Mouse (Mus musculus) v-Abl transformed pro-B cells (cell line): ENCODE data around the gene Atg7.

ENCODE experiments used
- in situ Hi-C, 2 experiments: fragments of 400-800 bp; cut with MboI; formaldehyde crosslinking; loops; one replicate each; pipeline ENCODE4 v1.15.1; 2025; ENCODE audit not compliant: unreplicated experiment in 2 of 2

Atg7 gene

GRCm38 (mm10) chr6:114682092-114682711, 39.3 kb downstream of the Atg7 start:
- in situ Hi-C loops: loop anchor here in 1 of 2 experiments (10.0 to 25.0 kb wide), 2 partner anchors 597 to 920 kb away; no protein-coding TSS in a partner anchor

DNA sequence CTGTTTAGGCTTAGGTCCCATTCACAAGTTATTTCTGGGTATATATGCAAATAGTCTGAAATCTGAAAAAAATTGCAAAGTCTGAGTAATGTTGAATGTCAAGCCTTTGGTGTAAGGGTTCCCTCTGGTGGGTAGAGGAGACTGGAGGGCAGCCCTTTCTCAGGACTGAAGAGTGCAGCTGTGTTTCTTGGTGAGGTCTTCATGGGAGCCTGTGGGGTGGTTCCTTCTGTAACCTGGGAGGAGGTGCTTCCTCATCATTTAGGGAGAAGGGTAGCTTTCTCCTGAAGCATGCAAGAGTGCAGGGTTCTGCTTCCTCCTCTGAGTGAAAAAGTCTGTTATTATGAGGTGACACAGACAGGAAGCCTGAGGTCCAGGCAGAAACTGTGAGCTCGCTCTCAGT, 40.8 kb downstream of the Atg7 start:
- in situ Hi-C loops: loop anchor here in 1 of 2 experiments (10.0 to 25.0 kb wide), 2 partner anchors 599 to 921 kb away; no protein-coding TSS in a partner anchor

DNA sequence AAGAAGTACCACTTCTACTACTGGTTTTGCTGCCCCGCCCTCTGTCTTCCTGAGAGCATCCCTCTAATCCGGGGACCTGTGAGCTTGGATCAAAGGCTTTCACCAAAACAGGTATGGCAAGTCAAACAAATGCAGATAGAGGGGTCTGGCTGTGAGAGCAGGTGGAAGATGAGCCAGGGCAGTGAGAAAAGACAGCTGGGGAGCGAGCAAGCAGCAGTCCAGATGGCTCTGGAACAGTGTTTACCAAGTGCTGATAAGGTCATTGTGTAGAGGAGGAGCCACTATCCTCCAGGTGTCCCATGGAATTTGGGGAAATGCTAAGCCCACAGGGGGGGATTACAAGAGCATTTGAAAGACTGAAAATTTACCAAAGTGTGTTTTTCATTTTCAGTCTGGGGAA, 41.5 kb downstream of the Atg7 start:
- in situ Hi-C loops: loop anchor here in 1 of 2 experiments (10.0 to 25.0 kb wide), 2 partner anchors 600 to 922 kb away; no protein-coding TSS in a partner anchor

- in situ Hi-C loops: loop anchor here in 1 of 2 experiments (5.0 to 25.0 kb wide), 3 partner anchors 223 to 923 kb away; no protein-coding TSS in a partner anchor
Measured at GRCm38 (mm10) chr6:114685412-114685811, 42.5 kb downstream of the Atg7 start.

DNA sequence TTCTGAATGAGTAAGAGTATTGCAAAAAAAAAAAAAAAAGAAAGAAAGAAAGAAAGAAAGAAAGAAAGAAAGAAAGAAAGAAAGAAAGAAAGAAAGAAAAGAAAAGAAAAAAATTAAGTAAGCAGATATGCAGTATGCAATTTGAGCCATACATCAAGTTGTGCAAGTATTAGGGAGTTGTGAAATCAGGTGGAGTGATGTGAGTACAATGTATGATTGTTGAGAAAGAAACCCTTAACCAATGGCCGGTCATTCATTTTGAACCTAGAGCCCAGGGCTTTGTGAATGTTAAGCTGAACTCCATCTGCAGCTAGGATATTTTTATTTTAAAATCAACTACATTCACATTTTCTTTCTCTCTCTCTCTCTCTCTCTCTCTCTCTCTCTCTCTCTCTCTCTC, 44.1 kb downstream of the Atg7 start:
- in situ Hi-C loops: loop anchor here in 1 of 2 experiments (5.0 to 25.0 kb wide), 3 partner anchors 225 to 925 kb away; no protein-coding TSS in a partner anchor

- in situ Hi-C loops: loop anchor here (10.0 to 25.0 kb wide), 4 partner anchors 226 to 928 kb away; no protein-coding TSS in a partner anchor
Measured at GRCm38 (mm10) chr6:114690661-114691060, 47.8 kb downstream of the Atg7 start.

DNA sequence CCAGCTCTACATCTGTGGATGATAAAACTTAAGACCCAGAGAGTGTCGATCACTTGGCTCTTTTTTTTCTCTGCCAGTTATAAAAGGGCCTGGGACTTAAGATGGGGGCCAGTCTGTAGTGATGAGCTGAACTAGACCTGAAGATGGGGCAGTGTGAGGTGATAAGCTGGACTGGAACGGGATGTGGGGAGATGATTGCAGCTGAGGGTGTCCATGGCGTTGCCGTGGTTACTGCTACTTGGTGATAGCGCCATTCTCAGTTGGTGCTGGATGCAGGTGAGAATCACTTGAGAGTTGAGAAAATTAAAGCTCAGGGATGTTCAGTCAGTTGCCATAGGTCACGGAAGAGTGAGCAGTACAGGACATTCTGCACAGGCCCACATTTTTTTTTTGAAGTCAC, 48.6 kb downstream of the Atg7 start:
- in situ Hi-C loops: loop anchor here (10.0 to 25.0 kb wide), 4 partner anchors 227 to 929 kb away; no protein-coding TSS in a partner anchor

DNA sequence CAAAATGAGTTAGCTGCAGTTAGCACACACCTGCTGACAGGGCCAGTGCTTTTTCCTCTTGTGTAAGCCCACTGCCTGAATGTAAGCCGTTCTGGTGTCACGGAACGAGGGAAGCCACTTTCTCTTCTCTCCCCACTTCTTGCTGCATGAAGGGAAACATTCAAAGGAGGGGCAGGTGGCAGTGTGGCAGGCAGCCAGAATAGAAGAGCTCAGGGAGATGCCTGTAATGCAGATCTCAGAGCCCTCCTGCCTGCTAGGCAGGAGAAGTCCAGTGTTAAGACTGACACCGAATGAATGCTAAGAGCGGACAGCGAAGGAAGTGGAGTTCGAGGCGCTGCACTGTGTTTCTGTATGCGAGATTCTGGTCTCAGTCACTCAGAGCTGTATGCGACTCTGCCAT, 49.8 kb downstream of the Atg7 start:
- in situ Hi-C loops: loop anchor here (10.0 to 25.0 kb wide), 4 partner anchors 228 to 930 kb away; no protein-coding TSS in a partner anchor

DNA sequence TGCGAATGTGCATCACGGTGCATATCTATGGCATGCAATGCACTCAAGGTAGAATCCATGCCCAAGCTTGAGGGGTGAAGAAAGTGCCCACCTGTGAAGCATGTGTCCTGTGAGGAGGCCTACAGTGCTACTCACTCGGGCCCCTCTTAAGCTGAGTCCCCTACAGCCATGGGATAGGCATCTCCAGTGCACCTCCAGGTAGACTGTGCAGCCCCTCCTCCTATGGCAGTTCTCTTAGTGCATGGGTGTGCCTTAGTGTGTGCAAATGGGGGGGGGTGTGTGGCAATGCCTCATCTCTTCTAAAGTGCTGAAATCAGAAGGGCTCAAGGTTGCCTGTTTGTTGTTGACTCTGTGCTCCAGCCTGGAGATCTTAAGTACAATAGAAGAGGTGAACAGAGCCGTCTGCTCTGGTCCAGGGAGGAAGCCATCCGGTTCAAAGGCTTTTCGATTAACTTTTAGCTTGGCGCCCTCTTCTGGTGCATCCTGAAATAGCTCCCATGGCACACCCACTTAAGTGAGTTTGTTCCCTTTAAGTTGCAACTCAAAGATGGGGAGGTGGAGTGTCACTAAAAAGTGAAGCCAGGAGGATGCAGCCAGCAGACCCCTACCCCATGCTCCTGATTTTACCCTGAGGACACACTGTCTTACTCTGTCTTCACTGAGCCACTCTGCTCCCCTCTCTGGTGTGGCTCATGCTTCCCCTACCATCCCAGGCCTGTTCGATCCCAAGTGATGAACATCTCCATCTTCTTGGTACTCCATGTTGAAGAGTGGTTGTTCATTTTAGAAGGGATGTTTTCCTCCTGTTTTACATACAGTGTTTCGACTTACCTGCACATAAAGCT, 55.0 kb downstream of the Atg7 start:
- in situ Hi-C loops: loop anchor here (10.0 to 25.0 kb wide), 4 partner anchors 233 to 936 kb away; no protein-coding TSS in a partner anchor

GRCm38 (mm10) chr6:114698578-114698977, 55.7 kb downstream of the Atg7 start:
- in situ Hi-C loops: loop anchor here (10.0 to 25.0 kb wide), 4 partner anchors 234 to 936 kb away; no protein-coding TSS in a partner anchor

GRCm38 (mm10) chr6:114700704-114701103, 57.8 kb downstream of the Atg7 start:
- in situ Hi-C loops: loop anchor here (5.0 to 25.0 kb wide), 2 partner anchors 358 to 837 kb away; partner anchors contain the start of gene Tsen2 (in 2 of the 2)

DNA sequence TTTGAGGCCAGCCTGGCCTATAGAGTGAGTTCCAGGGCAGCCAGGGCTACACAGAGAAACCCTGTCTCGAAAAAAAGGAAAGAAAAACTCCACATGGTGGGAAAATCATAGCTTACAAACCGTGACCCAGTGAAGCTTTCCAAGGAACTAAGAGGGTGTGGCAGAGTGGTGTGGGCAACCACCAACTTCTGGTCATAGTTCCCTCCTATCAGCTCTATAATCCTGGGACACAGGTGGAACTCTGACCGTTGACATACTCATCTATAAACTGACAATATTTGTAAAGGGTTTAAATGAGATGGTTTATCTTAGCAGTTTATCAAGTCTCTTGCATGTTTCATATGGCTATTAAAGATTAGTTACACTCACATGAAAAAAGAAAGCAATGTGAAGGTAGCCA, 64.1 kb downstream of the Atg7 start:
- in situ Hi-C loops: loop anchor here (25.0 kb wide), 1 partner anchor 830 kb away; the partner anchor contains the start of gene Tsen2 (in 2 of the 2)

DNA sequence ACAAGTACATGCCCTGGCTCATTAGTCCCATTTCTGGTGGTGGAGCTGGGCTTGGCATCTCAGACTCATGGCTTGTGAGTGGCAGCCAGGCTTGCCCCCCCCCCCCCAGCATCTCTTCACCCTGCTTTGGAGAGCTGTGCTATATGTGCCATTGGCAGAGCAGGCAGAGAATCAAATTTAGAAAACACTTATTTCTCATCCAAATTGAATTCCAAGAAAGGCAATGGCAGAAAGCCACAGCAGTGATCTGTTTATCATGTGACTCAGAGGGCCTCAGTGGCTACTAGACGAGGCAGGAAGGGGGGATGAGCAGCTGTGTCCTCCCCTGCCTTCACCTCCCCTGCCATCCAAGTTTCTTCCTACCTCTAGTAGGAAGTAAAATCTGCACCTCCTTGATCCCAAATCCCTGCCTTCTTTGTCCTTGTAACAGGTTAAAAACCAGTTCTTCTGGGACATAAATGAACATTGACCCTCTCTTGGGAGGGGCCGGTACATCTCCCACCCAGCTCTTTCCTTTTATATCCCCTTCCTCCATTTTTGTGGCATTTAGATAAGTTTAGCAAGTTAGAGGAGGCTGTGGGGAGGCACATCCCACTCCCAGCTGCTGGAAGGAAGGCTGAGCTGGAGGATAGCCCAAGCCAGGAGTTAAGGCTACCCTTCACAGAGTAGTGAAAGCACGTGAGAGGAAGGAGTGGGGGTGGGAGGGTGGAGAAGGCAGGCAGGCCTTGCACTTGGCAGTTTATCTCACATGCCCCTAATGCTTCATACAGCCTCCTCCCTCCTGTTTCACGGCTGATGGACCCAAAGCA, 69.5 kb downstream of the Atg7 start:
- in situ Hi-C loops: loop anchor here (25.0 kb wide), 1 partner anchor 825 kb away; the partner anchor contains the start of gene Tsen2 (in 2 of the 2)

DNA sequence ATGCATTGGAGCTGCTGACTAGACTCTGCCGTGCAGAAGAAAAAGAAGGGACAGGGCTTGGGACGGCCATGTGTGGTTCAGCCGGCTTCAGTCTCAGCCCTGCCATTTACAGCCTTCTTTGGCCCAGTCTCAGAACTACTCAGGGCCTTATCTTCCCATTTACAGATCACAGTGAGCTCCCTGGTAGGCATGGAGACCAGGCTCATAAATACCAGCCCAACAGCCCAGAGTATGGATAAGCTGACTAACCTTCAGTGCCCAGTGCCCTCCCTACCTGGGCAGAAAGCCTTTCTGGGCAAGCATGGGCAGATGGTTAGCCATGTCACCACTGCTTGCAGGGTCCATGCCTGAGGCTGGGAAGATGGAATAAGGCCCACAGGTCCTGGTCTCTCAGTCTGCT, 70.6 kb downstream of the Atg7 start:
- in situ Hi-C loops: loop anchor here (25.0 kb wide), 1 partner anchor 824 kb away; the partner anchor contains the start of gene Tsen2 (in 2 of the 2)

DNA sequence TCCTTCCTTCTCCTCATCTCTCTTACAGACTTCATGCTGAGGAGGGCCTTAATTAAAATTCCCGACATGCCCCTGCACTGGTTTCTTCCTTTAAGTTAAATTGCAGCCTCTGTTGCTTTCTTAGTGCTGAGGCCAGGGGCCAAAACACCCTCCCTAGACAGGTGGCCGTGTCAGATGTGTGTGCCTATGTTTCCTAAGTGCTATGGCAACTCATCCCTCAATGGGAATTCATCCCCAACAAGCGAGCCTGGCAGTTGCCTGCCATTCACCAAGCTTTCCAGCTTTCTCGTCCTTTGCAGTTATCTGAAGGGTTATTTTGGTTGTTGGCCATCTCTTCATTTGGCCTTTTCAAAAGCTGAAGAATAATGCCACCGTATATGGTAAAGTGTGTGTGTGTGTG, 71.8 kb downstream of the Atg7 start:
- in situ Hi-C loops: loop anchor here (25.0 kb wide), 1 partner anchor 823 kb away; the partner anchor contains the start of gene Tsen2 (in 2 of the 2)

GRCm38 (mm10) chr6:114715289-114716030, 72.6 kb downstream of the Atg7 start:
- in situ Hi-C loops: loop anchor here (25.0 kb wide), 1 partner anchor 822 kb away; the partner anchor contains the start of gene Tsen2 (in 2 of the 2)

GRCm38 (mm10) chr6:114719100-114719499, 76.2 kb downstream of the Atg7 start:
- in situ Hi-C loops: loop anchor here (25.0 kb wide), 1 partner anchor 818 kb away; the partner anchor contains the start of gene Tsen2 (in 2 of the 2)

DNA sequence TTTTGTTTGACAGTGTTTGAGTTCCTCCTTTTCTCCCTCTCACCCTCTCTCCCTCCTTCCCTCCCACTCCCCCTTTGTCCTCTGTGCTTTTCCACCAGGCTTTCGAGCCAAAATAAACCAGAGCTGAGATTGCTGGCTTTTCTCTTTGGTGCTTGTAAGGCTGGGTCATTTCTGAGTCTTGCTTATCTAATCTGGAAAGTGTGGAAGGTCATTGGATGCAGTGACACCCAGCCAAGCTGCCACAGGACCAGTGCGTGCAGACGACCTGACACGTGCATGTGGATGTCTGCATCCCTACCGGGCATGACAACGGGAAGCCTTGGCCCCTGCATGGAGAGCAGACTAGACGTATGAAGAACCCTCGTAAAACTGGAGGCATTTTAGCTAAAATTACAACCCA, 76.8 kb downstream of the Atg7 start:
- in situ Hi-C loops: loop anchor here (5.0 to 25.0 kb wide), 7 partner anchors 55 to 818 kb away; partner anchors contain the start of gene Tsen2 (in 2 of the 2)

- in situ Hi-C loops: loop anchor here (5.0 to 25.0 kb wide), 7 partner anchors 53 to 815 kb away; partner anchors contain the start of gene Tsen2 (in 2 of the 2)
Measured at GRCm38 (mm10) chr6:114722046-114722445, 79.1 kb downstream of the Atg7 start.
